Mouse (Mus musculus): Measurements from ENCODE around the gene Zbtb7a. TPM values are rescaled to one million over a fixed set of nuclear protein-coding genes. Genes with fewer than 3 reads are reported as not detected.
"Not testable (repeated sequence)": the region's sequence is repeated elsewhere in the genome, so short reads cannot be mapped to it uniquely, and the experiment has no call there.

The Zbtb7a gene
- total and polyA plus RNA-seq, 2 experiments from 2014 or later: 22.3 to 37.3 TPM

GRCm38 (mm10) chr10:81178927-81179326 is 43.9 kb downstream of the Zbtb7a start:
- no peak for ATAC-seq
- no peak overlapping the region for H3K4me2 ChIP-seq (ENCODE audit: low read depth, low read length)
- no peaks in the 10 kb centered on the region for H3K27me3 ChIP-seq (ENCODE audit: insufficient read depth, low read length)
- 91% methylated on average over 11 of the region's 11 CpGs for WGBS
- no peak overlapping the region for H3K27ac ChIP-seq
- H3K36me3 ChIP-seq (ENCODE audit: insufficient read depth, low read length): peaks cover 49% of the 10 kb centered on the region
- no peak for DNase-seq (ENCODE audit: low spot score)
- no peak overlapping the region for H3K4me3 ChIP-seq (ENCODE audit: low read length)
- no peak overlapping the region for H3K9ac ChIP-seq (replicated peaks; ENCODE audit: low read length)
- peaks cover 4% of the 10 kb centered on the region; the same call in 1 of the 2 replicates for H3K4me1 ChIP-seq (ENCODE audit: insufficient read depth, low read length)
- H3K9me3 ChIP-seq (ENCODE audit: low read length): no peaks in the 10 kb centered on the region
- TF ChIP-seq CTCF (IDR thresholded peaks at IDR 0.05; ENCODE audit: low read depth): no peak

GRCm38 (mm10) chr10:81179451-81180342 is 44.7 kb downstream of the Zbtb7a start:
- TF ChIP-seq CTCF (IDR thresholded peaks at IDR 0.05; ENCODE audit: low read depth): peak; percentile 32
- Histone ChIP-seq H3K4me1 (ENCODE audit: insufficient read depth, low read length) (peaks cover 4% of the 10 kb centered on the region; the same call in 1 of the 2 replicates), H3K4me2 (ENCODE audit: low read depth, low read length) (no peak overlapping the region), H3K27me3 (ENCODE audit: insufficient read depth, low read length) (no peaks in the 10 kb centered on the region), H3K4me3 (ENCODE audit: low read length) (no peak overlapping the region), H3K9me3 (ENCODE audit: low read length) (no peaks in the 10 kb centered on the region), H3K9ac (replicated peaks; ENCODE audit: low read length) (no peak overlapping the region), H3K36me3 (ENCODE audit: insufficient read depth, low read length) (peaks cover 54% of the 10 kb centered on the region), H3K27ac (no peak overlapping the region)
- whole genome bisulfite sequencing: 91% methylated on average over 32 of the region's 32 CpGs
- ATAC-seq (no peak), DNase-seq (ENCODE audit: low spot score) (no peak)

- DNase-seq (ENCODE audit: low spot score) (no peak), ATAC-seq (no peak)
- TF ChIP-seq CTCF (IDR thresholded peaks at IDR 0.05; ENCODE audit: low read depth): no peak
- H3K27ac ChIP-seq: no peak overlapping the region
- no peaks in the 10 kb centered on the region for H3K9me3 ChIP-seq (ENCODE audit: low read length)
- H3K4me2 ChIP-seq (ENCODE audit: low read depth, low read length): no peak overlapping the region
- H3K9ac ChIP-seq (replicated peaks; ENCODE audit: low read length): no peak overlapping the region
- no peaks in the 10 kb centered on the region for H3K27me3 ChIP-seq (ENCODE audit: insufficient read depth, low read length)
- H3K36me3 ChIP-seq (ENCODE audit: insufficient read depth, low read length): peaks cover 62% of the 10 kb centered on the region
- no peak overlapping the region for H3K4me3 ChIP-seq (ENCODE audit: low read length)
- H3K4me1 ChIP-seq (ENCODE audit: insufficient read depth, low read length): no peaks in the 10 kb centered on the region
- 93% methylated on average over 13 of the region's 13 CpGs for WGBS
Measured at GRCm38 (mm10) chr10:81180946-81181345, 45.9 kb downstream of the Zbtb7a start.

GRCm38 (mm10) chr10:81181860-81182259 is 46.8 kb downstream of the Zbtb7a start:
- not testable (repeated sequence) for ATAC-seq; H3K4me1 ChIP-seq (ENCODE audit: insufficient read depth, low read length); H3K9me3 ChIP-seq (ENCODE audit: low read length); DNase-seq (ENCODE audit: low spot score); H3K27ac ChIP-seq; H3K27me3 ChIP-seq (ENCODE audit: insufficient read depth, low read length); H3K9ac ChIP-seq (replicated peaks; ENCODE audit: low read length); H3K4me2 ChIP-seq (ENCODE audit: low read depth, low read length); H3K4me3 ChIP-seq (ENCODE audit: low read length)
- WGBS: 75% methylated on average over 12 of the region's 12 CpGs
- peaks cover 63% of the 10 kb centered on the region for H3K36me3 ChIP-seq (ENCODE audit: insufficient read depth, low read length)

- Histone ChIP-seq H3K36me3 (ENCODE audit: insufficient read depth, low read length) (peaks cover 67% of the 10 kb centered on the region), H3K27ac (peak within 1 kb of the TSS; percentile 87), H3K4me1 (ENCODE audit: insufficient read depth, low read length) (no peaks in the 10 kb centered on the region), H3K4me3 (ENCODE audit: low read length) (peak within 1 kb of the TSS; percentile 63), H3K9me3 (ENCODE audit: low read length) (no peaks in the 10 kb centered on the region), H3K9ac (replicated peaks; ENCODE audit: low read length) (peak within 1 kb of the TSS; percentile 69), H3K4me2 (ENCODE audit: low read depth, low read length) (peak within 1 kb of the TSS; percentile 66), H3K27me3 (ENCODE audit: insufficient read depth, low read length) (no peaks in the 10 kb centered on the region)
- peak; percentile 100 for DNase-seq (ENCODE audit: low spot score)
- peak; percentile 97 for ATAC-seq
- 4% methylated on average over 51 of the region's 53 CpGs for WGBS
- no peak; the same call in 1 of the 2 replicates for TF ChIP-seq CTCF (IDR thresholded peaks at IDR 0.05; ENCODE audit: low read depth)
Measured at GRCm38 (mm10) chr10:81182336-81183333, 47.6 kb downstream of the Zbtb7a start, which contains the start of gene Dapk3. Gene Dapk3, plus strand, starts transcription at chr10:81183005.

- Histone ChIP-seq H3K36me3 (ENCODE audit: insufficient read depth, low read length) (peaks cover 55% of the 10 kb centered on the region), H3K27me3 (ENCODE audit: insufficient read depth, low read length) (no peaks in the 10 kb centered on the region), H3K27ac (peak within 1 kb of the TSS; percentile 87), H3K4me2 (ENCODE audit: low read depth, low read length) (peak within 1 kb of the TSS; percentile 66), H3K9me3 (ENCODE audit: low read length) (no peaks in the 10 kb centered on the region), H3K4me1 (ENCODE audit: insufficient read depth, low read length) (no peaks in the 10 kb centered on the region), H3K4me3 (ENCODE audit: low read length) (peak within 1 kb of the TSS; percentile 63), H3K9ac (replicated peaks; ENCODE audit: low read length) (peak within 1 kb of the TSS; percentile 69)
- DNase-seq (ENCODE audit: low spot score) (no peak), ATAC-seq (no peak)
- 93% methylated on average over 5 of the region's 5 CpGs for WGBS
- no peak for TF ChIP-seq CTCF (IDR thresholded peaks at IDR 0.05; ENCODE audit: low read depth)
Measured at GRCm38 (mm10) chr10:81183805-81184204, 48.8 kb downstream of the Zbtb7a start, which contains the start of gene 4930442H23Rik. Gene 4930442H23Rik, minus strand, starts transcription at chr10:81183849.
